Mouse (Mus musculus) heart, adult 9 months (tissue): ENCODE results near the gene Id1.

Experiments used
- DNase-seq, 2 experiments: peaks; one replicate each; pipeline ENCODE4 v3.0.0; 2022; ENCODE audit warnings: low spot score in 2 of 2

Id1 gene

DNA sequence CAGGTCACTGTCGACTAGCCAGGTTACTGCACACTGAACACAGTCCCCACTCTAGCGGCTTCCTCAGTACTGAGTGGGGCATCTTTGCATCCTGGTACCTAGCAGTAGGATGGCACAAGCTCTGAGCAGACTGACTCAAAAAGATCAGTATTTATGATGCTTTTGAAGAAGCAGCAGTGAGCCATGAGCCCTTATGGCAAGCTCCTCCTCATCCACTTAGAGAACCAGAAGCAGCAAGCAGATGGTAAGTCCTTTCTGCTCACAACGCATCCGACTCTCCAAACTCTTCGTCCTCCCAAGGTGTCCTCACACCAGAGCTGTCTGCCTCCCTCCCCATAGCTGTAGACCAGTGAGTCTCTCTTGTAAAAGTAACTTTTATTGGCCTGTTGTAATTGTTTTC, 47.2 kb downstream of the Id1 start:
- DNase-seq = no peak

- no peak for DNase-seq
Measured at GRCm38 (mm10) chr2:152784640-152785039, 48.6 kb downstream of the Id1 start.

DNA sequence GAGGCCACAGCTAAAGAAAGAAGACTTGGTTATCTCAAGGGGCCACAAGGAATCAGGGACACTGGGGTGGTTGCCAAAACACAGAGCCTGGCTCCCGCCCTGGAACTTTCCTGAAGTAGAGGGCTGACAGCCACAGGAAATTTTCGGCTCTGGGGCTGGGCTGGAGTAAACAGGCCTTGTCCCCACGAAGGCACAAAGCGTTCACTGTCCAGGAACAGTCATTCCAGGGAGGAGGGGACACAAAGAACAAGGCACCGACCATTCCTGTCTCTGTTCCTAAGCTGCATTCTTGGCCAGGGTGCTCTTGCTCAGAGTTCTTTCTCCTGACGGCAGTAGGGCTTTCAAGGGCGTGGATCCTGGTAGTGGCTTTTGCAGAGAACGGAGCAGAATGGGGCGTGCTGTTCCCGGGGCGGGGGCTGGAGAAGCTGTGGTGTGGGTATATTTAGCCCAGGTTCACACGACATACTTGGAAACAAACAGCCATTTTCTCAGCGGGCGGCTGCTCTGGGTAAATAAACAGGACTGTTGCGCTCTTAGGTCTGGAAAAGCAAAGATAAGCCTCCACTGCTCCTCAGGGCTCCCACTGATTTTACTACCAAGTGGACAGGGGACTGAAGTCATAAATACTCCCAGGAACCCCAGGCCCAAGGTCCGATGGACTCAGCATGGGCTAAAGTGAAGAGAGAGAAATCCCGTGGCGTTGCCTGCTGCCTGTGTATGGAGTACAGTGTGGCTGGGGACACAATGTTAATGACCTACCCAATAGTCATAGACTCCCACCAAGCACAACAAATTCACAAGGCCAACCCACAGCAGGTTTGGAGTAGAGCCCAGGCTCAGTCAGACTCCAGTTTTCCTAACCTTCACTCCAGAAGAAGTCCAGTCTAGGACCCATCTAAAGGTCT, 49.6 kb downstream of the Id1 start:
- peak; percentile 94 to 97 for DNase-seq
